35 mouse cellular contexts compared by ENCODE assay signal in genomic region chr12:70710311-70710710, GRCm38 (mm10).
"Had no signal": no experiment of that assay in that cellular context is flagged by ENCODE, and none has a peak within 500 bp of the region (broad histone marks: within the 10 kb centered on the region; RNA-seq: fewer than 3 reads in every experiment).

No protein-coding gene starts in this region.

- H3K4me2 ChIP-seq: heart, embryonic 11.5 days; heart, embryonic 12.5 days; heart, embryonic 13.5 days; heart, embryonic 15.5 days; hindbrain, embryonic 12.5 days; hindbrain, embryonic 13.5 days; hindbrain, embryonic 14.5 days; hindbrain, embryonic 15.5 days; intestine, embryonic 15.5 days; kidney, embryonic 15.5 days had no signal

- H3K9me3 ChIP-seq: heart, embryonic 10.5 days; heart, embryonic 12.5 days; heart, embryonic 13.5 days; heart, embryonic 15.5 days; hindbrain, embryonic 10.5 days; hindbrain, embryonic 12.5 days; hindbrain, embryonic 13.5 days; hindbrain, embryonic 15.5 days; intestine, embryonic 15.5 days; kidney, embryonic 15.5 days had no signal

- ATAC-seq: hindbrain, embryonic 16.5 days; hindbrain, postnatal 0 days; inflammation-experienced regulatory T-cells, adult 6 months; intestine, embryonic 15.5 days; intestine, embryonic 16.5 days; intestine, postnatal 0 days had no signal

- H3K9ac ChIP-seq: heart, embryonic 12.5 days; heart, embryonic 13.5 days; heart, embryonic 15.5 days; hindbrain, embryonic 12.5 days; hindbrain, embryonic 13.5 days; hindbrain, embryonic 14.5 days; hindbrain, embryonic 15.5 days; intestine, embryonic 15.5 days; kidney, embryonic 15.5 days had no signal

- H3K4me1 ChIP-seq: hindbrain, embryonic 15.5 days had no signal

- H3K36me3 ChIP-seq: heart, embryonic 10.5 days; heart, embryonic 12.5 days; heart, embryonic 13.5 days; heart, embryonic 15.5 days; hindbrain, embryonic 10.5 days; hindbrain, embryonic 12.5 days; hindbrain, embryonic 13.5 days; hindbrain, embryonic 15.5 days; intestine, embryonic 15.5 days; kidney, embryonic 15.5 days had no signal

- H3K4me3 ChIP-seq: heart, embryonic 10.5 days; heart, embryonic 12.5 days; heart, embryonic 13.5 days; heart, embryonic 15.5 days; hindbrain, embryonic 10.5 days; hindbrain, embryonic 12.5 days; hindbrain, embryonic 13.5 days; hindbrain, embryonic 15.5 days; intestine, embryonic 15.5 days; kidney, embryonic 15.5 days; layer of hippocampus, adult 2 months had no signal

- H3K27ac ChIP-seq: heart, embryonic 10.5 days; heart, embryonic 13.5 days; heart, embryonic 15.5 days; hindbrain, embryonic 10.5 days; hindbrain, embryonic 12.5 days; hindbrain, embryonic 13.5 days; hindbrain, embryonic 14.5 days; hindbrain, embryonic 15.5 days; hindbrain, postnatal 0 days; intestine, embryonic 15.5 days; kidney, embryonic 15.5 days; kidney, postnatal 0 days; layer of hippocampus, adult 2 months had no signal

- DNase-seq: heart, postnatal 10 days; heart, postnatal 14 days; heart, postnatal 36 days; heart, postnatal 4 days; kidney, adult 11 months; kidney, adult 18-20 months; kidney, adult 2 months; kidney, adult 8-10 months; kidney, adult 9 months; kidney, postnatal 10 days; kidney, postnatal 14 days; kidney, postnatal 25 days; kidney, postnatal 36 days; kidney, postnatal 4 days; layer of hippocampus, adult 9-11 months; layer of hippocampus, postnatal 36 days had no signal

- H3K27me3 ChIP-seq: heart, embryonic 12.5 days; heart, embryonic 13.5 days; heart, embryonic 15.5 days; hindbrain, embryonic 12.5 days; hindbrain, embryonic 13.5 days; hindbrain, embryonic 15.5 days; intestine, embryonic 15.5 days; kidney, embryonic 15.5 days had no signal
